Mouse (Mus musculus) 3T3-L1 (cell line): ENCODE measurements at regions not wholly inside any gene's neighbourhood (a gene's known extent, or its start where the extent isn't known, plus 50 kb on each side); places are given as distances from the start of the nearest gene placed in this dataset.

Experiments
- DNase-seq: peaks from one replicate; pipeline ENCODE4 v3.0.0-alpha.2; 2015; ENCODE audit warnings: low read depth, low spot score

GRCm38 (mm10) chr10:19188082-19188742 lies 168.1 kb upstream of the Olig3 start:
- DNase-seq: peak; percentile 51

- DNase-seq: no peak
Observed at GRCm38 (mm10) chr10:19187716-19188081, 168.6 kb upstream of the Olig3 start.

GRCm38 (mm10) chr10:19187084-19187615 lies 169.2 kb upstream of the Olig3 start:
- DNase-seq: no peak

GRCm38 (mm10) chr10:19185790-19186581 lies 170.3 kb upstream of the Olig3 start:
- peak; percentile 73 for DNase-seq

GRCm38 (mm10) chr10:19184886-19185285 lies 169.4 kb upstream of the Tnfaip3 start:
- no peak for DNase-seq

GRCm38 (mm10) chr10:19177895-19178294 lies 162.4 kb upstream of the Tnfaip3 start:
- no peak for DNase-seq

- no peak for DNase-seq
Observed at GRCm38 (mm10) chr10:19177414-19177813, 162.0 kb upstream of the Tnfaip3 start.

GRCm38 (mm10) chr10:19176249-19176648 lies 160.8 kb upstream of the Tnfaip3 start:
- DNase-seq: no peak

GRCm38 (mm10) chr10:19171834-19172233 lies 156.4 kb upstream of the Tnfaip3 start:
- no peak for DNase-seq

- DNase-seq: no peak
Observed at GRCm38 (mm10) chr10:19170596-19170995, 155.1 kb upstream of the Tnfaip3 start.

GRCm38 (mm10) chr10:19169272-19169671 lies 153.8 kb upstream of the Tnfaip3 start:
- DNase-seq: peak; percentile 41

- peak; percentile 37 for DNase-seq
Observed at GRCm38 (mm10) chr10:19168362-19168761, 152.9 kb upstream of the Tnfaip3 start.

- peak; percentile 86 for DNase-seq
Observed at GRCm38 (mm10) chr10:19167641-19168271, 152.3 kb upstream of the Tnfaip3 start.

- no peak for DNase-seq
Observed at GRCm38 (mm10) chr10:19167101-19167500, 151.6 kb upstream of the Tnfaip3 start.

- no peak for DNase-seq
Observed at GRCm38 (mm10) chr10:19162104-19162503, 146.6 kb upstream of the Tnfaip3 start.

GRCm38 (mm10) chr10:19161149-19161548 lies 145.7 kb upstream of the Tnfaip3 start:
- DNase-seq: no peak

GRCm38 (mm10) chr10:19154041-19154440 lies 138.6 kb upstream of the Tnfaip3 start:
- DNase-seq: no peak

GRCm38 (mm10) chr10:19152773-19153172 lies 137.3 kb upstream of the Tnfaip3 start:
- DNase-seq: peak; percentile 53

GRCm38 (mm10) chr10:19150766-19151165 lies 135.3 kb upstream of the Tnfaip3 start:
- peak; percentile 68 for DNase-seq

GRCm38 (mm10) chr10:19150005-19150404 lies 134.5 kb upstream of the Tnfaip3 start:
- peak; percentile 50 for DNase-seq

GRCm38 (mm10) chr10:19149196-19149869 lies 133.9 kb upstream of the Tnfaip3 start:
- DNase-seq: peak; percentile 72

GRCm38 (mm10) chr10:19141481-19141880 lies 126.0 kb upstream of the Tnfaip3 start:
- DNase-seq: no peak
